16 mouse cellular contexts compared by ENCODE assay signal in the genomic region with DNA sequence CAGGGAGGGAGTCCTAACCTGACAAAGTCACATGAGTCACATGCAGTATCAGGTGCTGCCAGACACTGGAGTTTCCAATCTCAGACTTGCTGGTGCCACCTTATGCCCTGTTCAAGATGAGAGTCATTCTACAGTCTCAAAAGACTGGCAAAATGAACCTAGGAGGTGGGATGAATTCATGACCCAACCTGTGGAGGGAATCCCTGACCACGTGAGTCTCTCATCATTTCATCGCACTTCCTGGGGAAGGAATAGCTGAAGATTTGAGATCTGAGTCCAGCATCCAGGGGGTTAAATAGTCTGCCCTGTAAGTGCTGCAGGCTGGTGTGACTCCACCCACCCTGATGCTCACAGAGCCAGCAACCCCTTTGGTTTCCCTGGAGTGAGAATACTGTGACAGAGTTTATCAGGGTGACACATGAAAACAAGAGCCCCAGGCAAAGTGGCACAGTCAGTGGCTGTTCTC. TPM values are rescaled to one million over a fixed set of nuclear protein-coding genes. Genes with fewer than 3 reads are reported as not detected.
"Had no signal": no experiment of that assay in that cellular context is flagged by ENCODE, and none has a peak within 500 bp of the region (broad histone marks: within the 10 kb centered on the region; RNA-seq: fewer than 3 reads in every experiment).

No protein-coding gene starts in this region.

- DNase-seq: kidney, adult 11 months; kidney, adult 9 months; kidney, postnatal 4 days; left cerebral cortex, postnatal 4 days; lung, adult 18-20 months; thymus, adult 18-20 months; thymus, postnatal 14 days had no signal

- H3K27me3 ChIP-seq: limb, embryonic 13.5 days had no signal

- H3K4me3 ChIP-seq: limb, embryonic 13.5 days had no signal

- H3K36me3 ChIP-seq: limb, embryonic 13.5 days had no signal

- H3K4me1 ChIP-seq: limb, embryonic 13.5 days had no signal

- H3K9me3 ChIP-seq: limb, embryonic 13.5 days had no signal

- H3K4me2 ChIP-seq: limb, embryonic 13.5 days had no signal

- H3K9ac ChIP-seq: limb, embryonic 13.5 days; liver, embryonic 14.5 days had no signal

- H3K27ac ChIP-seq: kidney, postnatal 0 days; limb, embryonic 13.5 days; liver, embryonic 14.5 days; stomach, postnatal 0 days had no signal

RNA-seq across cellular contexts. Expression of gene Allc, which starts 16.2 kb away (rescaled TPM):
- total RNA-seq: liver, adult 2 months; megakaryocyte-erythroid progenitor cell, adult 5-6 weeks; monocyte, adult 5-6 weeks had no signal
- polyA plus RNA-seq: kidney, postnatal 0 days; limb, embryonic 13.5 days; liver, adult 2 months; liver, embryonic 14.5 days; lung, embryonic 16.5 days; neural tube, embryonic 14.5 days; stomach, postnatal 0 days had no signal

RNA-seq across cellular contexts. Expression of gene Colec11, which starts 24.6 kb away (rescaled TPM):
- total RNA-seq: monocyte, adult 5-6 weeks had no signal

RNA-seq across cellular contexts. Expression of gene Dcdc2c, which starts 46.4 kb away (rescaled TPM):
- total RNA-seq: liver, adult 2 months; megakaryocyte-erythroid progenitor cell, adult 5-6 weeks; monocyte, adult 5-6 weeks had no signal
- polyA plus RNA-seq: kidney, postnatal 0 days; liver, adult 2 months; liver, embryonic 14.5 days; stomach, postnatal 0 days had no signal
